Mouse (Mus musculus) myocyte (in vitro differentiated cells): ENCODE results near the gene Etv6. TPM values are rescaled to one million over a fixed set of nuclear protein-coding genes. Genes with fewer than 3 reads are reported as not detected.

Experiments used
- H3K27me3 ChIP-seq: one replicate; pipeline ENCODE4 v1.6.1; 2011; ENCODE audit not compliant: control insufficient read depth, insufficient read depth, insufficient read length
- H3K36me3 ChIP-seq: one replicate; pipeline ENCODE4 v1.6.1; 2011; ENCODE audit not compliant: control insufficient read depth, insufficient read depth
- H3K4me2 ChIP-seq: one replicate; pipeline ENCODE4 v1.6.1; 2011; ENCODE audit warnings: low read depth, control low read depth
- H3K4me3 ChIP-seq: one replicate; pipeline ENCODE4 v1.5.1; 2011; ENCODE audit warnings: mild to moderate bottlenecking, control low read depth, moderate library complexity
- H3K79me2 ChIP-seq: one replicate; pipeline ENCODE4 v1.6.1; 2011; ENCODE audit not compliant: control insufficient read depth, insufficient read depth
- H3ac ChIP-seq: one replicate; pipeline ENCODE4 v1.6.1; 2011; ENCODE audit not compliant: control insufficient read depth, insufficient read length
- CEBPB ChIP-seq: IDR thresholded peaks from 2 replicates; pipeline ENCODE4 v1.6.1; 2011; ENCODE audit warnings: mild to moderate bottlenecking, moderate library complexity; ENCODE audit not compliant: poor library complexity, insufficient read depth, severe bottlenecking
- E2F4 ChIP-seq: IDR thresholded peaks from one replicate; pipeline ENCODE4 v1.6.1; 2011; ENCODE audit warnings: mild to moderate bottlenecking, control low read depth, moderate library complexity; ENCODE audit not compliant: insufficient read depth
- MAX ChIP-seq: IDR thresholded peaks from one replicate; pipeline ENCODE4 v1.6.1; 2011; ENCODE audit warnings: low read depth, mild to moderate bottlenecking, control low read depth
- MYOD1 ChIP-seq, 3 experiments: IDR thresholded peaks; one replicate each; pipeline ENCODE4 v1.6.1; 2011; ENCODE audit warnings: control low read depth in 2 of 3, low read depth in 2 of 3, mild to moderate bottlenecking in 2 of 3, moderate library complexity in 1 of 3; ENCODE audit not compliant: insufficient read length in 2 of 3, control insufficient read depth in 1 of 3
- MYOG ChIP-seq, 3 experiments: IDR thresholded peaks; one replicate each; pipeline ENCODE4 v1.6.1; 2011; ENCODE audit warnings: control low read depth in 2 of 3, low read depth in 2 of 3, mild to moderate bottlenecking in 2 of 3; ENCODE audit not compliant: insufficient read length in 2 of 3, control insufficient read depth in 1 of 3, insufficient read depth in 1 of 3
- POLR2A ChIP-seq: IDR thresholded peaks from one replicate; pipeline ENCODE4 v1.6.1; 2011; ENCODE audit warnings: low read depth, mild to moderate bottlenecking, control low read depth, moderate library complexity; ENCODE audit not compliant: insufficient read length
- POLR2AphosphoS2 ChIP-seq: IDR thresholded peaks from one replicate; pipeline ENCODE4 v1.6.1; 2011; ENCODE audit warnings: low read depth, control low read depth; ENCODE audit not compliant: insufficient read length
- REST ChIP-seq: IDR thresholded peaks from one replicate; pipeline ENCODE4 v1.6.1; 2011; ENCODE audit warnings: mild to moderate bottlenecking, control low read depth, moderate library complexity; ENCODE audit not compliant: insufficient read depth, insufficient read length
- SRF ChIP-seq: IDR thresholded peaks from one replicate; pipeline ENCODE4 v1.6.1; 2011; ENCODE audit warnings: low read depth; ENCODE audit not compliant: control insufficient read depth, insufficient read length
- TCF12 ChIP-seq: IDR thresholded peaks from one replicate; pipeline ENCODE4 v1.6.1; 2011; ENCODE audit warnings: mild to moderate bottlenecking, control low read depth; ENCODE audit not compliant: poor library complexity, insufficient read depth, severe bottlenecking
- TCF3 ChIP-seq: IDR thresholded peaks from one replicate; pipeline ENCODE4 v1.6.1; 2011; ENCODE audit warnings: low read depth, control low read depth; ENCODE audit not compliant: insufficient read length
- USF1 ChIP-seq: IDR thresholded peaks from one replicate; pipeline ENCODE4 v1.6.1; 2011; ENCODE audit warnings: low read depth, mild to moderate bottlenecking, control low read depth, moderate library complexity
- polyA plus RNA-seq: library from polyadenylated mRNA; unstranded; fragments of >200 nt; fragmentation: generic; extraction: Trizol; gene quantifications from one replicate; pipeline ENCODE4 v1.2.1, GENCODE M21; 2012; ENCODE audit warnings: missing spikeins

Gene Etv6
- 6.8 TPM for polyA plus RNA-seq

DNA sequence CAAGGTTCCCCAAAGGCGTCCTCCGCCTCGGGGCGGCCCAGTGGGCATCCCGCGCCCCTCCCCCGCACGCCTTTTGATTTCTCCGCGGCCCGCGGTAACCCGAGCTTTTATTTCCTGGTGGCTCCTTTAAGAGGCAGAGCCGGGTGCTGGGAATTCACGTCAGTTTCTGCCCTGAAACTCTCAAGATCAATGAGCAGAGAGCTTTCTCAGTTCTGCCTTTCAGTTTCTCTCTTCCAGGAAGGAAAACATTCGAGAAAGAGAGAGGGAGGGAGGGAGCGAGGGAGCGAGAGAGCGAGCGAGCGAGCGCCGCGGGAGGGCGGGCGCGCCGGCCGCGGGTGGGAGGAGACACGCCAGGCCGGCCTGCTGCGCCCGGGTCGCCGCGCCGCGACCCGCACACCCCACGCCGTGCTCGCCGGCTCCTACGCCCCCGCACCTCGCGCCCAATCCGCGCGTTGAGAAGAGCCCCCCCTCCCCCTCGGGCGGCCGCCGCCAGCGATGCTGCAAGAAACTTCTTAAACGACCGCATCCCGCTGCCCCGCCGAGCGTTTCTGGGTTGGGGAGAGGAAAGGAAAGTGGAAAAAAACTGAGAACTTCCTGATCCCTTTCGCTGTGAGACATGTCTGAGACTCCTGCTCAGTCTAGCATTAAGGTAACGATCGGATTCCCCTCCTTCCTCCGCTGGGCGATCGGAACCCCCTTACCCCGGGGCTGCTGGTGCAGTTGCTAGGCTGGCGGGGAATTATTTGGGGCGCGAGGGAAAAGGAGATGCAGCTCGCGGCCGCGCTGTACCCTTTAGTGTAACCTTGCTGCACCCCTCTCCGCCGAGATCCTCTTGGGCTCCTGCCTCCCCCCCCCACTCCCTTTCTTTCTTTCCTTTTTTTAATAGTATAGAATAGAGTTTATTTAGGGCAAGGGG lies at the start of gene Etv6:
TSS of gene Etv6 (plus strand) at position 211 of the 916 bp plus-strand sequence.
- Histone ChIP-seq H3K79me2 (peaks cover 46% of the 10 kb centered on the region), H3K4me3 (peak within 1 kb of the TSS; percentile 91), H3ac (peak within 1 kb of the TSS; percentile 99), H3K4me2 (peak within 1 kb of the TSS; percentile 92), H3K36me3 (no peaks in the 10 kb centered on the region), H3K27me3 (no peaks in the 10 kb centered on the region)
- TF ChIP-seq SRF = no peak
- TF ChIP-seq POLR2AphosphoS2 = peak; percentile 72
- no peak for TF ChIP-seq TCF3
- TF ChIP-seq MYOG (IDR thresholded peaks at IDR 0.05; ENCODE audit: control insufficient read depth in 1 of 3, insufficient read depth in 1 of 3, insufficient read length in 2 of 3, low read depth in 2 of 3) = no peak
- no peak for TF ChIP-seq TCF12
- TF ChIP-seq POLR2A = peak; percentile 81
- peak in 1 of 3 experiments; percentile 61 for TF ChIP-seq MYOD1 (IDR thresholded peaks at IDR 0.05; ENCODE audit: control insufficient read depth in 1 of 3, insufficient read length in 2 of 3, low read depth in 2 of 3)
- TF ChIP-seq MAX = no peak
- TF ChIP-seq REST = no peak
- no peak for TF ChIP-seq E2F4

GRCm38 (mm10) chr6:133986161-133986560 lies 49.3 kb upstream of the Etv6 start:
- Histone ChIP-seq H3K4me2 (no peak overlapping the region), H3K4me3 (no peak overlapping the region), H3K27me3 (peaks cover 5% of the 10 kb centered on the region), H3K36me3 (no peaks in the 10 kb centered on the region), H3ac (no peak overlapping the region), H3K79me2 (no peaks in the 10 kb centered on the region)
- TF ChIP-seq POLR2A = no peak
- no peak for TF ChIP-seq TCF3
- TF ChIP-seq REST = no peak
- TF ChIP-seq POLR2AphosphoS2 = no peak
- no peak for TF ChIP-seq MYOD1 (IDR thresholded peaks at IDR 0.05; ENCODE audit: control insufficient read depth in 1 of 3, insufficient read length in 2 of 3, low read depth in 2 of 3)
- TF ChIP-seq MYOG (IDR thresholded peaks at IDR 0.05; ENCODE audit: control insufficient read depth in 1 of 3, insufficient read depth in 1 of 3, insufficient read length in 2 of 3, low read depth in 2 of 3) = no peak
- no peak for TF ChIP-seq MAX
- no peak for TF ChIP-seq TCF12
- no peak for TF ChIP-seq USF1

DNA sequence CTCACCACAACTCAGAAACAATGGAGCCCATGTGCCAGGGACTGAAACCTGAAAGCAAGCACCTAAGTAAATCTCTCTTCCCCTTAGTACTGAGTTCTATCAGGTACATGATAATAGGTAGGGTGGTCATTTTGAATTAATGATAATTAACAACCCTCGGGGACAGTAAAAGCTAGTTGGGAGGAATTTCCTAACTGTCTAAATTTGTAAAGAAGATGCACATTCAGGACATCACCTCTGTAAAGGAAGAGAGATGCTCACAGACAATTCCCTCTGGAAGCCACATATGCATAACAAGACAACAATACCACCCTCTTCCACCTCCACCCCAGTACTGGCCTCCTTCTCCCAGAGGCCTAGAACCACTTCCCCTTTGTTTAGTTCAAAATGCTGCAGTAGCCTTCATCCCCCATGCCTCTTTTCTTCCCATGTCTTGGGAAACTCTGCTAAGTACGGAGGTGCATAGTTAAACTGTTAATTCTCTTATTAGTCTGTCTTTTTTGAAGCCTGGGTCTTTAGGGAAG lies 48.4 kb upstream of the Etv6 start:
- H3K4me2 ChIP-seq = no peak overlapping the region
- H3K4me3 ChIP-seq = no peak overlapping the region
- H3K79me2 ChIP-seq = no peaks in the 10 kb centered on the region
- H3ac ChIP-seq = no peak overlapping the region
- no peaks in the 10 kb centered on the region for H3K36me3 ChIP-seq
- TF ChIP-seq POLR2A (no peak), POLR2AphosphoS2 (no peak), MAX (no peak), MYOD1 (IDR thresholded peaks at IDR 0.05; ENCODE audit: control insufficient read depth in 1 of 3, insufficient read length in 2 of 3, low read depth in 2 of 3) (no peak), REST (no peak), E2F4 (no peak), USF1 (no peak), TCF3 (no peak), SRF (no peak), MYOG (IDR thresholded peaks at IDR 0.05; ENCODE audit: control insufficient read depth in 1 of 3, insufficient read depth in 1 of 3, insufficient read length in 2 of 3, low read depth in 2 of 3) (no peak), TCF12 (no peak), CEBPB (no peak)
- H3K27me3 ChIP-seq = peaks cover 5% of the 10 kb centered on the region

DNA sequence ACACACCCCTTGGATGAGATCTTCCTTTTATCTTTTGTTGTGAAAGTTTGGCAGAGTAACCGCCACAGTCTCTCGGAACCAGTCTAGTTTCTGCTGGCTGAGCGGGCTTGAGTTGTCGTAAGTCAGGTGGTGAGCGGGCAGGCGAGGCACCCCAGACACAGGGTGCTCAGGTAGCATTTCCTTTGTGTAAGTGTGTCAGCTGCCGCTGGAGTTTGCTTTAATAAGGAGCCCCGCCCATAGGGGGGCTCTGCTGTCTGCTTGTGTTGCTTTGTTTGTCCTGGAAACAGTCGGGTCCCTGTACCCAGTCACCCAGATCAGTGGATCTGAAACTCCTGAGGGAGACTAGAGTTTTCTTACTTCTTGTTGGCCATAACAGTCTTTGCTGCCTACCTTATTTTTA lies 47.5 kb upstream of the Etv6 start:
- peaks cover 2% of the 10 kb centered on the region for H3K27me3 ChIP-seq
- H3K4me2 ChIP-seq = no peak overlapping the region
- TF ChIP-seq CEBPB (no peak), TCF3 (no peak), SRF (no peak), TCF12 (no peak)
- no peak overlapping the region for H3K4me3 ChIP-seq
- H3ac ChIP-seq = no peak overlapping the region
- no peaks in the 10 kb centered on the region for H3K79me2 ChIP-seq
- no peaks in the 10 kb centered on the region for H3K36me3 ChIP-seq

- Histone ChIP-seq H3K36me3 (no peaks in the 10 kb centered on the region), H3K79me2 (no peaks in the 10 kb centered on the region), H3K4me3 (no peak overlapping the region), H3K4me2 (no peak overlapping the region), H3K27me3 (no peaks in the 10 kb centered on the region), H3ac (no peak overlapping the region)
- TF ChIP-seq E2F4 = no peak
- no peak for TF ChIP-seq REST
- TF ChIP-seq SRF = no peak
- no peak for TF ChIP-seq TCF3
- TF ChIP-seq MYOD1 (IDR thresholded peaks at IDR 0.05; ENCODE audit: control insufficient read depth in 1 of 3, insufficient read length in 2 of 3, low read depth in 2 of 3) = no peak
- TF ChIP-seq MYOG (IDR thresholded peaks at IDR 0.05; ENCODE audit: control insufficient read depth in 1 of 3, insufficient read depth in 1 of 3, insufficient read length in 2 of 3, low read depth in 2 of 3) = no peak
- TF ChIP-seq TCF12 = no peak
- TF ChIP-seq MAX = no peak
- TF ChIP-seq POLR2AphosphoS2 = no peak
Measured at GRCm38 (mm10) chr6:133997461-133997860, 38.0 kb upstream of the Etv6 start.
